Mouse (Mus musculus) fibroblast of lung, adult 2 months (primary cell): ENCODE measurements around the gene Brd9.
A peak's percentile ranks its signal among the peaks of the same experiment; 100 is the strongest.

ENCODE experiments used
- DNase-seq: peaks from one replicate; pipeline ENCODE4 v3.0.0-alpha.2; 2011; ENCODE audit warnings: low read depth

The Brd9 gene

GRCm38 (mm10) chr13:73937321-73938176 lies at the start of gene Brd9, which contains the start of gene Trip13:
Gene Brd9, plus strand, starts transcription at chr13:73937811.
Gene Trip13, minus strand, starts transcription at chr13:73937784.
- DNase-seq: peak; percentile 52

GRCm38 (mm10) chr13:73892493-73893178 lies 45.0 kb upstream of the Brd9 start:
- DNase-seq: no peak

DNA sequence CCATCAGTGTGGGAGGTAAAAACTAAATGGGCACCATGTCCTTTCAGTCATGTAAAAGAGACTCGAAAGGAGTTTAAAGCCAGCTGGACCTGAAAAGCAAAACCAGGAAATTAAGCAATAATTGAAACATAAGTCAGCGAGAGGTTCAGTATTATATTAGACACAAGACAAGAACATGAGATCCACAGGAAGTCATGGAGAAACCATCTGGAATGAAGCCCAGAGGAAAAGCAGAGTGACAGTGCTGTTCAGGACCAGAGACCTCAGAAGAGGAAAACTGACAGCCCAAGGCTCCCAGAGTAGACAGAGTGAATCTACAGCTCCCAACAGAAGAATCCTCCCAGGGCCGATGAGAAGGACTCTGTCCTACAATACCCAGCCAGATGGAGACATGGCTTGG lies 40.0 kb upstream of the Brd9 start:
- DNase-seq: no peak

DNA sequence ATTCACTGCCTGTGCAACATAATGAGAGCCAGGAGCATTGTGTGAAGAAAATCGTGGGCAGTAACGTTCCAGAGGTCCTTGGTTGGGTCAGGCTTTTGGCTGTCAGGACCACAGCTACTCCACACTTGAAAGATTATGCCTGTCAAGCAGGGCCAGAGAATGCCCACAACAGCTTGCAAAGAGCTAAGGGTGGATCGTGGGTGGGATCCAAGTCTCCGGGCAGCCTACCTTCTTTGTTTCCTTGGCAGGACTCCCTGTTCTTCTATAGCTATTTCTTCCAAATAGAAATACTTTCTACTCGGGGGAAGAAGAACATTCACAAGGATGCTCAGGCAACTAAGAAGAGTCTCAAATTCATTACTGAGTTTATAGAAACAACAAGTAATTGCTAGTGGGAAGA lies 30.5 kb upstream of the Brd9 start:
- no peak for DNase-seq

- DNase-seq: no peak
Observed at GRCm38 (mm10) chr13:73907683-73908412, 29.8 kb upstream of the Brd9 start.

- no peak for DNase-seq
Observed at GRCm38 (mm10) chr13:73913066-73913465, 24.5 kb upstream of the Brd9 start.

DNA sequence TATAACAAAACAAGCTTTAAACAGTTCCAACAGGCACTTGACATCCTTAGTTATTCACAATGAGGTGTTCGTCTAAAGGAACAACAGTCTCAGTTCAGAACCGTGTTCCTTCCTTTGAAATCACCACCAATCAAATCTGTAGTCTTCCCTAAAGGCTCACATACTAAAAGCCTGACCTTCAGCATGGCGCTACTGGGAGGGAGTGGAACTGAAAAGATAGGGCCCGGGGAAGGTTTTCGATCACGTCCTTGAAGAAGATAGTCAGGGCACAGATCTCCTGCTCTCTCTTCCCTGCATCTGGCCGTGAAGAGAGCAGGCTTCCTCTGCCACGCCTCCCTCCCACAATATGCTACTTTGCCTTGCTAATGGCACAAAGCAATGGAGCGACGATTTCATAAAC lies 5.4 kb upstream of the Brd9 start:
- no peak for DNase-seq

DNA sequence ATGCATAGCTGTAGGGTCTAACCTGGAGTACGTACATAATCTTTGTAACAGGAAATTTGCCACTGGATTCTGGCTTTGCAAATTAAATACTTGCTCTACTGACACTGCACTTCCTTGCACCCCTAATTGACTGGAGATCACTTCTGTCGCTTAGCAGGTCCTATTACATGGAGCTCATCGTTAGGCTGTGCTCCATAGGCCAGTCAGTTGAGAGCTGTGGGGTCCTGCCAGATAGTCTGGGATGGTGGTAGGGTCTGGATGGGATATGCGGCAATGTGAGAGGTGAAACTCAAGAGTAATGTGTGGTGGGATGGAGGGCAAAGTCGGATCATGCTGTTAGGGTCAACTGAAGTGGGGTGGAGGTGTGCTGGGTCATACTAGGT lies 682 bp upstream of the Brd9 start:
- DNase-seq: no peak

- DNase-seq: no peak
Observed at GRCm38 (mm10) chr13:73938177-73938560, 558 bp downstream of the Brd9 start.

- no peak for DNase-seq
Observed at GRCm38 (mm10) chr13:73939101-73939500, 1.5 kb downstream of the Brd9 start.

DNA sequence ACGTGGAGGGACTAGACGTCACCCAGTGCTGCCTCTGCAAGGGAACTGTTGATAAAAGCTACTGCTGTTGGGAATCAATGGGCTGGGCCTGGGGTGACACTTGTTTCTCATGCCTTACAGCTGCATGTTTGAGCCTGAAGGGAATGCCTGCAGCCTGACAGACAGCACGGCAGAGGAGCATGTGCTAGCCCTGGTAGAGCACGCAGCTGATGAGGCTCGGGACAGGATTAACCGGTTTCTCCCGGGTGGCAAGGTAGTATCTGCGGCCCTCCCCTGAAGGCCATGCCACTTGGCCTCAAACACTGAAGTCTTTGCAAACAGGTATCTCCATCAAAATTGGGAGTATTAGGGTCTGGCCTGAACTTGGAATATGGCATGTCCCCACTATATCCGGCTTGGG lies 7.0 kb downstream of the Brd9 start:
- DNase-seq: no peak

- DNase-seq: no peak
Observed at GRCm38 (mm10) chr13:73953551-73954130, 16.0 kb downstream of the Brd9 start.

GRCm38 (mm10) chr13:73954666-73955065 lies 17.1 kb downstream of the Brd9 start:
- no peak for DNase-seq

- DNase-seq: no peak
Observed at GRCm38 (mm10) chr13:73955531-73955930, 17.9 kb downstream of the Brd9 start.

DNA sequence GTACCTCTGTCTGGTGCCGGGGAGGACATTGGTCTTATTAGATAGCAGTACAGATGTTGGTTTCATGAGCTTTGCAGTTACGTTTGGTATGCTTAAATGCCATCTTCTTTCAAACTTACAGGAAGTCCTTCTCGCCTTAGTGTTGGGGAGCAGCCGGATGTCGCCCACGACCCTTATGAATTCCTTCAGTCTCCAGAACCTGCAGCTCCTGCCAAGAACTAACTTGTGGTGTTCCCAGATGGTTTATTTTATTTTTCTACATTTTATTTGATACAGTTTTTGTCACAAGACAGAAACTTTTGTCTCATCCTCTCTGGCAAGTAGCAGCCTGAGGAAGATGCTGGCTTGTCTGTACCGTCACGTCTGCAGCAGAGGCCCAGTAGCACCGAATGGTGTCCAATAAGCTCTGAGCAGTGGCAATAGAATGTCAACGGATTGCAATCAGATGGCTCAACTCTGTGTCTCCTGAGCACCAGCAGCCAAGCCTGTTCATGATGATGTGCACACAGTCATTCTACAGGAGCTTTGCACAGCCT lies 22.6 kb downstream of the Brd9 start:
- DNase-seq: no peak

GRCm38 (mm10) chr13:73961177-73961576 lies 23.6 kb downstream of the Brd9 start:
- no peak for DNase-seq

GRCm38 (mm10) chr13:73963551-73963950 lies 25.9 kb downstream of the Brd9 start, which contains the start of gene Zdhhc11:
Gene Zdhhc11, plus strand, starts transcription at chr13:73963851.
- no peak for DNase-seq

- DNase-seq: peak; percentile 12
Observed at GRCm38 (mm10) chr13:73970545-73971448, 33.2 kb downstream of the Brd9 start.

- DNase-seq: no peak
Observed at GRCm38 (mm10) chr13:73974523-73974922, 36.9 kb downstream of the Brd9 start.

DNA sequence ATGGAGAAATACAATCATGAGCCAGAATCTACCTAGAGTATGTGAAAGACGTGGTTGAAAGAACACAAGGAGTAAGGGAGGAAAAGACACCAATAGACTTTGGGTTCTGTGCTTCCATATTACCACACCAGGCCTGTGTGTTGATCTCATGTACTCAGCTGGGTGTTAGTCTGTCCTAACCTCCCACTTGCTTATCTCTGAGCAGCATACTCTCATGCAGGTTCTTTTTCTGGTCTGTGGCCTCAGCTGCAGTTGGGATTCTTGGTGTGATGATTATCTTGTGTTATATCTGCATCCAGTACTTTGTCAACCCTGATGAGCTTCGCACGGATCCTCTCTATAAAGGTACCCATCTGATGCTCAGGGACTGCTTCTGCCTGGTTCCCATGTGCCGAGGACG lies 39.3 kb downstream of the Brd9 start:
- DNase-seq: no peak

- no peak for DNase-seq
Observed at GRCm38 (mm10) chr13:73990325-73990724, 52.7 kb downstream of the Brd9 start.
